Mouse (Mus musculus): ENCODE measurements around the gene Slc22a21. TPM values are rescaled to one million over a fixed set of nuclear protein-coding genes. Genes with fewer than 3 reads are reported as not detected.
A peak's percentile ranks its signal among the peaks of the same experiment; 100 is the strongest.
"Not testable (repeated sequence)": the region's sequence is repeated elsewhere in the genome, so short reads cannot be mapped to it uniquely, and the experiment has no call there.

The Slc22a21 gene
- total RNA-seq, 2 experiments from 2014 or later: 1.3 TPM

DNA sequence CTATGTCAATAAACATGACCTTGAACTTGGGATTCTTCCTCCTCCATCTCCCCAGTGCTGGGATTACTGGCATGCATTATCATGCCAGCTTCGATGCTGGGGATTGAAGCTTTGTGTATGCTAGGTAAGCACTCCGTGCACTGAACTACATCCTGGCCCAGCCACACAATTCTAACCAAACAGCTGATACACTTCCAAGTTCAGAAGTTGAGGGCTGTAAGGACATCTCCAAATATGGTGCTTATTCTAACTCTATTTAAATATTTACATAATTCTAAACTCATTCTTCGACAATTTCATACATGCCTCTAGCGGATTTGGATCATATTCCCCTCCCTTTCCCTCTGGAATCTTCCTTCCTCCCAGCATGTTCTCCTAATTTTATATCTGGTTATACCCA lies 12.1 kb upstream of the Slc22a21 start:
- intact Hi-C loops (cut with DNase I): no loop called here
- DNase-seq (ENCODE audit: extremely low spot score in 1 of 2, low spot score in 2 of 2): no peak
- H3K27ac ChIP-seq: no peak overlapping the region
- H3K4me3 ChIP-seq: no peak overlapping the region
- TF ChIP-seq CTCF (IDR thresholded peaks at IDR 0.05): no peak

DNA sequence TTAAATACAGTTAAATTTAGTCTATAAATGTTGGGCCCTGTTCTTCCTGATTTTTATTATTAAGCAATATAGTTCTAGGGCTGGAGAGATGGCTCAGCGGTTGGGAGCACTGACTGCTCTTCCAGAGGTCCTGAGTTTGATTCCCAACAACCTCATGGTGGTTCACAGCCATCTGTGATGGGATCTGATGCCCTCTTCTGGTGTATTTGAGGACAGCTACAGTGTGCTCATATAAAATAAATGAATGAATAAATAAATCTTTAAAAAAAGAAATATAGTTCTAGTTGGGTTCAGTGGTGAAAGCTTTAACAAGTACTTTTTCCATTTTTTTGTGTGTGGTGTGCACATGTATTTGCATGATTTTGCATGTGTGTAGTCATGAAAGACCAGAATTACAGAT lies 9.1 kb upstream of the Slc22a21 start:
- DNase-seq (ENCODE audit: extremely low spot score in 1 of 2, low spot score in 2 of 2): no peak
- intact Hi-C loops (cut with DNase I): loop anchor here (5.0 kb wide), 1 partner anchor 57 kb away; no protein-coding TSS in a partner anchor
- peak; percentile 37 for TF ChIP-seq CTCF (IDR thresholded peaks at IDR 0.05)
- no peak overlapping the region for H3K27ac ChIP-seq
- no peak overlapping the region for H3K4me3 ChIP-seq

DNA sequence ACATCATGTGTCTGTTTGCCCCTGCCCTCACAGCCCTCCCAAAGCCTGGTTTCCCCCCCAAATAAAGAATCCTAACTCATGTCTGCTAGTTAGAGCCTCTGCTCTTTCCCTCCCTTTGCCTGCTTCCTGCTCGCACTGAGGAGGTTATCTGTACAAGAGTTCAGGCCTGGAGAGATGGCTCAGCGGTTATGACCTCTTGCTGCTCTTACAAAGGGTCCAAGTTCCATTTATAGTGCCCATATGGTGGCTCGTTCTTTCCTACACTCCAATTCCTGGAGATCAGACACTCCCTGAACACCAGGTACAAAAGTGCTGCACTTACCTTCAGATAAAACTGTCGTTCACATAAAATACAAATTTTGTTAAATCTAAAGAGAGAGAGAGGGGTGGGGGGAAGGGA lies 7.9 kb upstream of the Slc22a21 start:
- TF ChIP-seq CTCF (IDR thresholded peaks at IDR 0.05): no peak
- intact Hi-C loops (cut with DNase I): loop anchor here (5.0 kb wide), 1 partner anchor 56 kb away; no protein-coding TSS in a partner anchor
- Histone ChIP-seq H3K4me3 (no peak overlapping the region), H3K27ac (no peak overlapping the region)
- DNase-seq (ENCODE audit: extremely low spot score in 1 of 2, low spot score in 2 of 2): no peak

DNA sequence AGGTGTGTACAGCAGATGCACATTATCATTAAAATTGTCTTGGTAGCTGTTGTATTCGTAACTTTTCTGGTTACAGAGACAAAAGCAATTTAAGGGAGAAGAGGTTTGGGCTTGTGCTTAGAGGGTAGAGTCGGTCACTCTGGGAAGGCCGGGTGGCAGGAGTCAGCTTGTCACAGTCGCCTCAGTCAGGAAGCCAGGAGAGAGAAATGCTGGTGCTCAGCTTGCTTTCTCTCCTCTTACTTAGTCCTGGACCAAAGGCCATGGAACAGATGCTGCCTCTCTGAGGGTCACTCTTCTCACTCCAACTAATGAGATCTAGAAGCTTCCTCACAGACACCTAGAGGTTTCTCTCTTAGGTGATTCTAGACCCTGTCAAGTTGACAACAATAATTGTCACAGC lies 1.3 kb upstream of the Slc22a21 start:
- H3K27ac ChIP-seq: no peak overlapping the region
- no peak overlapping the region for H3K4me3 ChIP-seq
- intact Hi-C loops (cut with DNase I): no loop called here
- DNase-seq (ENCODE audit: extremely low spot score in 1 of 2, low spot score in 2 of 2): no peak
- no peak for TF ChIP-seq CTCF (IDR thresholded peaks at IDR 0.05)

DNA sequence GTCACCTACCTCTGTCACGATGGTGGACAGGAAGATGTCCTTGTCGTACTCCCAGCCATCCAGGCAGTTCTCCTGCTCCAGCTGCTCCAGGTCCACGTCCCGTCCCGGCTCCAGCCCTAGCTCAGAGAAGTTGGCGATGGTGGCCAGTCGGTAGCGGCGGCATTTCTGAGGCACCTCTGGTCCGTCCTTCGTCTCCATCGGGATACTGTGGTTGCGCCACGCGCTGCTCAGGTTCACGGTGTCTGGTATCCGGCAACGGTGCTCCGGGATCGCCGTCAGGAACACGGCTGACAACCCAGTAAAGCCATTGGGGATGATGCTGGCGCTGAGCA lies 710 bp downstream of the Slc22a21 start:
- intact Hi-C loops (cut with DNase I); DNase-seq (ENCODE audit: extremely low spot score in 1 of 2, low spot score in 2 of 2); H3K27ac ChIP-seq: not testable (repeated sequence)
- peak overlapping the region; percentile 67 for H3K4me3 ChIP-seq

DNA sequence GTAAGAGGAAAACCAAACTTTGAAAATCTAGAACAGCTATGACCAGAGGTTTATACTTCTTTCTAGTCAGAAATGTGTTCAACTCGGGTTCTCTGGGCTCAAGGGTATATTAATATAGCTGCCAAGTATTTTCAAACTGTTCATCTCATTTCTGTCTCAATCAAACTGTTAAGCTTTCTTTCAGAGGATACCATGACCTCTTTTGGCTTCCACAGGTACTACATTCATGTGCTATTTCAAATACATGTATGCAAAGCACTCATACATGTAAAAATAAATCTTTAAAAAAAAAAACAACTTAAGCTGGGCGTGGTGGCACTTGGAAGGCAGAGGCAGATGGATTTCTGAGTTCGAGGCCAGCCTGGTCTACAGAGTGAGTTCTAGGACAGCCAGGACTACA lies 2.5 kb downstream of the Slc22a21 start:
- Histone ChIP-seq H3K4me3 (no peak overlapping the region), H3K27ac (no peak overlapping the region)
- DNase-seq (ENCODE audit: extremely low spot score in 1 of 2, low spot score in 2 of 2): no peak
- peak; percentile 11 for TF ChIP-seq CTCF (IDR thresholded peaks at IDR 0.05)
- intact Hi-C loops (cut with DNase I): no loop called here

DNA sequence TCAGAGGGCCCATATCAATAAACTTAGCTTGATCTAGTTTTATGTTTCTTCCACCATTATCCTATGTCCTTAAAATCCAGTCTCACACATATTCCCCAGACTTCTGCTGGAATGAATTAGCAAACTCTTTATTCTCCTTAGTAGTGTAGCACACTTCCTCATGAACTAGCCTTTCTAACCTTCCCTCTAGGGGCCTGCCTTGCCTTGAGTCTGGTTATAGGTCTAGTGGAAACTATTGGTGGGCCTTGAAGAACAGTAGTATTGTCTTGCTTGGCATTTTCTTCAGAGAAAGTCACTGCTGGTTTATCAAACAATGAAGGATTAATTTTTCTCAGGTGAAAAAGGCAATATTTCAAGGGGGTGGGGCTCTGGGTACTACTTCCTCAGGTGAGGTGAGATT lies 4.6 kb downstream of the Slc22a21 start:
- no peak for TF ChIP-seq CTCF (IDR thresholded peaks at IDR 0.05)
- intact Hi-C loops (cut with DNase I): no loop called here
- Histone ChIP-seq H3K4me3 (no peak overlapping the region), H3K27ac (no peak overlapping the region)
- no peak for DNase-seq (ENCODE audit: extremely low spot score in 1 of 2, low spot score in 2 of 2)

DNA sequence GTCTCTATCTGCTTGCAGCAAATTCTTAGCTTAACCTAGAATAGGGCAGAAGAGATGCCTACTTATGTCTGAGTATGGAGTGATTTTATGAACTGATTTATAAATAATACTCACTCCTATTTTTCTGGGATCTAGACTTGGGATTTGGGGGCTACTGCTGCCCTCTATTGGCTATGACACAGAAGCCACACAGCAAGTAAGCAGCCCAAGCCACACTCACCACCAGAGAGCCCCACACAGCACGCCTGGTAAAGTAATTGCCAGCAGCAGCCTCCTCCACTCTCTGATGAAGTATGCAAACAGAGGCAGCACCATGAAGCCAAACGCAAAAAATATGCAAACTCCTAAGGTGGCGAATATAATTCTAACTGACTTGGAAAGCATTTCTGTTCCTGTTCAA lies 21.1 kb downstream of the Slc22a21 start:
- TF ChIP-seq CTCF (IDR thresholded peaks at IDR 0.05): peak; percentile 22; the same call in 1 of the 2 replicates
- DNase-seq (ENCODE audit: extremely low spot score in 1 of 2, low spot score in 2 of 2): no peak
- Histone ChIP-seq H3K4me3 (no peak overlapping the region), H3K27ac (no peak overlapping the region)
- intact Hi-C loops (cut with DNase I): no loop called here

DNA sequence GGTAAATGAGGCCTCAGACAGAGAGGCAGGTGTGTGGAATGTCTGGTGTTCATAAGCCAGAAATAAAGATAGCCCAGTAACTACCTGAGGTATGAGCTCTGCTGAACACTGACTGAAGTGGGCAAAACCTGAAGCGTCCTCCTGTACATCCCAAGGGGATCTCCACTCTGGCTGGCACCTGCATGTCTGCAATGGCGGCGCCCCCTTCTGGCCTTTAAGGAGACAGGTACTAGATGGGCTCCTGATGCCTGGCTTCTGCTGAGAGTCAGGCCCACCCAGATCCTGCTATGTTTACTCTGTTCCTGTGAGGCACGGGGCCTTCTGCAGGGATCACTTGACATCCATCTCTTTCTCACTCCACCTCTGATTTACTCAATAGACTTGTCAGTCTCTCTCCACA lies 22.0 kb downstream of the Slc22a21 start:
- intact Hi-C loops (cut with DNase I); H3K27ac ChIP-seq; H3K4me3 ChIP-seq: not testable (repeated sequence)
- TF ChIP-seq CTCF (IDR thresholded peaks at IDR 0.05): peak; percentile 6; the same call in 1 of the 2 replicates
- DNase-seq (ENCODE audit: extremely low spot score in 1 of 2, low spot score in 2 of 2): peak; percentile 12

DNA sequence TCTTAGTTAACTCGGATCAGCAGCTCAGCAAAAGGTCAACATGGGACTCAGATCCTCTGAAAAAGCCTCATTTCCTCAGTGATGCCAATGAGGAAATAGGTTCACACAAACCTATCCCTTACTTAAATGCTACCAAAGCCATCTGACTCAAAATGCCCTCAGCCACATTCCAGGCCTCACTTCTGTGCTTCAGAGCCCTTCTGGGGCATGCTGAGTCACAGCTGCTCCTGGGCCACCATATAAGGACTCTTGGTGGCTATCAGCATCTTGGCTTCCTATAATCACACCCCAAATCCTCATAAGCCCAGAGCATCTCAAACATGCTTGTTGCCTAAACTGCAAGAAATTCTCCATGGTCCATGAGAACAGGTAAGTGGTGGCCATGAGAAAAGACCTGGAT lies 23.5 kb downstream of the Slc22a21 start:
- intact Hi-C loops (cut with DNase I): no loop called here
- H3K27ac ChIP-seq: no peak overlapping the region
- no peak overlapping the region for H3K4me3 ChIP-seq
- no peak for DNase-seq (ENCODE audit: extremely low spot score in 1 of 2, low spot score in 2 of 2)
- TF ChIP-seq CTCF (IDR thresholded peaks at IDR 0.05): no peak

DNA sequence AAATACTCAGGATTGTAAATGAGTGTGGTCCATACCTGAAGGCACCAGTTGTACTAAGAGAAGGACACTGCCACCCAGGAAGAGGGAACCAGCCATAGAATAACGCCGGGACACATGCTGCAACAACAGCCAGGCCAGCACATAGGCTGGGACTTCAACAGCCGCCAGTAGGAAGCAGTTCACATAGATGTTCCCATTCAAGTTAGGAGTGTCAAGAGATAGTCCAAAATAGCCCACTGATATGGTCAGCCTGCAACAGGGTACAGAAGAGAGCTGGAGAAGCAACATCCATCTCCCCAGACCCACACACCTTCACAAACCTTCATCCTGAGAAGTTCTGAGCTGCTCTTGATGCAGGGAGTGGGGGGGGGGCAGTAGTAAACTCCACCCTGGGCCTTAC lies 25.5 kb downstream of the Slc22a21 start:
- intact Hi-C loops (cut with DNase I): loop anchor here (5.0 kb wide), 1 partner anchor 87 kb away; no protein-coding TSS in a partner anchor
- H3K27ac ChIP-seq: no peak overlapping the region
- no peak for TF ChIP-seq CTCF (IDR thresholded peaks at IDR 0.05)

DNA sequence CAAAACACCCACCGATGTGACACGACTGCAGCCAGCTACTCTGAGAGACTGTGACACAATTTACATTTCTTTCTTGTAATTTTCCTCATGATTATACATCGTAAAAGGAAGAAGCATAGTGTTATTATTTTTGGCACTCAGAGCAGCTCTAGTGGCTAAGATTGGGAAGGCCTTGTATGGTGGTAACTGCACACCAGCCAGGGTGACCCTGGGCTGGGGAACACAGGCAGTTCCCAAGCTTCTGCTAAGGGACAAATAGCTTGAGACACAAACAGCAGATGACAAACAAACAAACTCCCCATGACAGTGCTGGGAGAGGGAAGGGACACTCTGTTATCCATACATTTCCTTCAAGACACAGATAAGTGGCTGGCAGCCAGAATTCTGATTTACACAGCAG lies 30.0 kb downstream of the Slc22a21 start:
- intact Hi-C loops (cut with DNase I): loop anchor here (5.0 kb wide), 1 partner anchor 83 kb away; no protein-coding TSS in a partner anchor
- H3K4me3 ChIP-seq; H3K27ac ChIP-seq; DNase-seq (ENCODE audit: extremely low spot score in 1 of 2, low spot score in 2 of 2): not testable (repeated sequence)

More for the DNA sequence above, 25.5 kb downstream of the Slc22a21 start:
- DNase-seq (ENCODE audit: extremely low spot score in 1 of 2, low spot score in 2 of 2): no peak
- H3K4me3 ChIP-seq: no peak overlapping the region

DNA sequence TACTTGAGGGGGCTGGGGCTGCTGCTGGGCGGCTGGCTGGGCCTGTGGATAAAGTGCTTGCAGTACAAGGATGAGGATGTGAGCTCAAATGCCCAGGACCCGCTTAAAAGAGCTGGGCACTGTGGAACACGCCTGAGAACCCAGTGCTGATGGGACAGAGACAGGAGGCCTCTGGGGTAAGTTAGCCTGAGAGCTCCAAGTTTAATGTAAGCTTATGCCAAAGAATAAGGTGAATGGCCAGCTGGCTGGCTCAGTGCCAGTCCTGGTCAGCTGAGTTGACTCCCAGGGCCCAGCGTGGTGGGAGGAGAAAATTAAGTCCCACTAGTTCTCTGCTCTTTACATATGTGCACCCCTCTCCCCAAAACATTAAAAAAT lies 48.2 kb downstream of the Slc22a21 start:
- DNase-seq (ENCODE audit: extremely low spot score in 1 of 2, low spot score in 2 of 2); H3K27ac ChIP-seq; H3K4me3 ChIP-seq: not testable (repeated sequence)
- intact Hi-C loops (cut with DNase I): loop anchor here (1.0 to 10.0 kb wide), 4 partner anchors 55 to 323 kb away; no protein-coding TSS in a partner anchor

Measured in left cerebral cortex, adult 2 months (tissue).